Mouse (Mus musculus): ENCODE measurements around the gene Nt5c2.

- TF ChIP-seq EP300 (IDR thresholded peaks at IDR 0.05) (no peak), CTCF (IDR thresholded peaks at IDR 0.05) (no peak)
Observed at GRCm38 (mm10) chr19:46937173-46937572, 77.8 kb downstream of the Nt5c2 start.

All from lung, postnatal 0 days (tissue).